Mouse (Mus musculus) G1E (cell line): ENCODE results near the gene 1700001P01Rik. TPM values are rescaled to one million over a fixed set of nuclear protein-coding genes. Genes with fewer than 3 reads are reported as not detected.

Experiments used
- ATAC-seq: 2 replicates; pipeline ENCODE4 v1.8.0; 2016; ENCODE audit warnings: mild to moderate bottlenecking; ENCODE audit not compliant: insufficient number of reproducible peaks, poor library complexity, low FRiP score, severe bottlenecking; ENCODE audit errors: extremely low read depth
- DNase-seq: peaks from one replicate; pipeline ENCODE4 v3.0.0; 2012; ENCODE audit warnings: low spot score
- H3K27me3 ChIP-seq: 2 replicates; pipeline ENCODE4 v1.6.1; 2012; ENCODE audit warnings: mild to moderate bottlenecking, low read length, inconsistent platforms; ENCODE audit not compliant: insufficient read depth
- H3K36me3 ChIP-seq: replicated peaks from 2 replicates; pipeline ENCODE3; 2012; ENCODE audit warnings: mild to moderate bottlenecking, inconsistent platforms
- H3K4me1 ChIP-seq: 2 replicates; pipeline ENCODE4 v1.6.1; 2012; ENCODE audit warnings: low read depth, low read length, inconsistent platforms, mixed read lengths; ENCODE audit not compliant: insufficient read depth
- H3K4me3 ChIP-seq: 2 replicates; pipeline ENCODE4 v1.5.1; 2012; ENCODE audit warnings: low read depth, mild to moderate bottlenecking, inconsistent platforms, low read length, moderate library complexity, mixed read lengths
- H3K9me3 ChIP-seq: replicated peaks from 2 replicates; pipeline ENCODE4 v1.6.1; 2012; ENCODE audit warnings: inconsistent platforms
- CTCF ChIP-seq: IDR thresholded peaks from 2 replicates; pipeline ENCODE4 v1.5.1; 2012; ENCODE audit warnings: low read depth, low read length, inconsistent platforms, mixed read lengths
- GATA1 ChIP-seq: IDR thresholded peaks from 2 replicates; pipeline ENCODE4 v1.6.1; 2012; ENCODE audit warnings: borderline replicate concordance, low read length, inconsistent platforms, mixed read lengths
- GATA2 ChIP-seq: IDR thresholded peaks from 2 replicates; pipeline ENCODE4 v1.6.1; 2012; ENCODE audit warnings: low read depth, low read length, inconsistent platforms, borderline replicate concordance
- POLR2AphosphoS5 ChIP-seq: IDR thresholded peaks from 2 replicates; pipeline ENCODE4 v1.6.1; 2012; ENCODE audit warnings: low read depth, low read length, inconsistent platforms; ENCODE audit not compliant: insufficient replicate concordance
- TAL1 ChIP-seq: conservative IDR thresholded peaks from 2 replicates; pipeline ENCODE4 v1.6.1; 2012; ENCODE audit warnings: low read depth, low read length, inconsistent platforms, mixed read lengths
- polyA plus RNA-seq: library from polyadenylated mRNA; stranded (reverse); fragments of >175 nt; gene quantifications from 2 replicates; pipeline ENCODE4 v1.2.3, GENCODE M21; 2012
- total RNA-seq, 2 experiments: library from RNA; stranded (forward) in 1 of 2; stranded (reverse) in 1 of 2; fragments of 200-1000 nt in 1 of 2; fragments of >200 nt in 1 of 2; fragmentation: Nextera tagmentation in 1 of 2; gene quantifications; 2 replicates each; pipeline ENCODE4 v1.2.3; 2014 to 2017

The 1700001P01Rik gene
- total and polyA plus RNA-seq, 3 experiments: 0.09 to 0.33 TPM; not detected in 1

DNA sequence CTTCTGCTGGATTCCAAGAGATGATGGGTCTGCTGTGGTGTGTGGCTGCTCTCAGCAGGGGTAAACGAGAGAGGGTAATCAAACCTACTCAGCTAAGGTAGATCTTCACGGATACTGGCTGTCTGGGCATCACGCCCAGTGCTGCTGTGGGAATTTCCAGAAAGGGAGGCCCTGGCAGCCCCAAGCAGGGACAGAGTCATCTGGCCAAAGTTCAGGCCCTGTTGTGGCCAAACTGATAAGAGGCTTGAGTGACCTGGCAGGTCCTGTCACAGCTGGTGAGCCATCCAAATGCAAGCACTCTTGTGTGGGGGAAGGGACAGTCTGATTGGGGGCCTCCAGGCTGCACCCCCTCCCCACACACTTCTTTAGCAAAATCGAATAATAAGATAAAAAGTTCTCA, 45.1 kb upstream of the 1700001P01Rik start:
- peaks cover 56% of the 10 kb centered on the region for H3K4me1 ChIP-seq
- no peak overlapping the region for H3K4me3 ChIP-seq
- TF ChIP-seq CTCF (no peak), TAL1 (no peak), POLR2AphosphoS5 (no peak), GATA2 (no peak), GATA1 (no peak)
- H3K27me3 ChIP-seq: no peaks in the 10 kb centered on the region
- no peak for DNase-seq
- H3K9me3 ChIP-seq: no peaks in the 10 kb centered on the region
- ATAC-seq: no peak
- peaks cover 86% of the 10 kb centered on the region for H3K36me3 ChIP-seq

DNA sequence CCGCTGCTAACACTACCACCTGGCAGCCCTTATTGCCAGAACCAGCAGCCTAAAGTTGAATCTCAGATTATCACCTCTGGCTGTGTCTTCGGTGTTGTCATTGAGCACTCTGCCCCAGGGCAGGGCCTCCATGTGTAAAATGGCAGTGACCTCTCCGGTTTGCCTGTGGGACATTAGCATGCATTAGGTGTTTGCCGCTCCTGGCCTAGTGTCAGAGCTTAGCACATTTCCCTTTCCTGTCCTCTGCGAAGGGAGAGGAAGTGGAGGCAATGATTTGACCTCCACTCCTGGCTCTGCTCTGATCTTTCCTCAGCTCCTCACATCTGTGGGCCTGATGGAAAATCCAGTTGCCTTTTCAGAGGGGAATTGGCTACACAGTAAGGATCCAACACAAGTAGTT, 44.2 kb upstream of the 1700001P01Rik start:
- Histone ChIP-seq H3K27me3 (no peaks in the 10 kb centered on the region), H3K4me3 (no peak overlapping the region), H3K4me1 (peaks cover 47% of the 10 kb centered on the region), H3K9me3 (no peaks in the 10 kb centered on the region), H3K36me3 (peaks cover 86% of the 10 kb centered on the region)
- no peak for TF ChIP-seq GATA1
- no peak for TF ChIP-seq TAL1
- DNase-seq (no peak), ATAC-seq (no peak)

GRCm38 (mm10) chr11:97819102-97819501, 43.4 kb upstream of the 1700001P01Rik start:
- no peak for DNase-seq
- peaks cover 44% of the 10 kb centered on the region for H3K4me1 ChIP-seq

GRCm38 (mm10) chr11:97818571-97818970, 42.9 kb upstream of the 1700001P01Rik start:
- Histone ChIP-seq H3K27me3 (no peaks in the 10 kb centered on the region), H3K4me3 (no peak overlapping the region), H3K4me1 (peaks cover 44% of the 10 kb centered on the region), H3K9me3 (no peaks in the 10 kb centered on the region), H3K36me3 (peaks cover 87% of the 10 kb centered on the region)
- TF ChIP-seq CTCF: no peak
- TF ChIP-seq GATA2: no peak
- TF ChIP-seq POLR2AphosphoS5: no peak
- no peak for TF ChIP-seq GATA1
- TF ChIP-seq TAL1: no peak
- ATAC-seq (no peak), DNase-seq (no peak)

More at GRCm38 (mm10) chr11:97819102-97819501, 43.4 kb upstream of the 1700001P01Rik start:
- TF ChIP-seq GATA1 (no peak), CTCF (no peak), TAL1 (no peak), POLR2AphosphoS5 (no peak), GATA2 (no peak)
- Histone ChIP-seq H3K4me3 (no peak overlapping the region), H3K9me3 (no peaks in the 10 kb centered on the region), H3K27me3 (no peaks in the 10 kb centered on the region), H3K36me3 (peaks cover 86% of the 10 kb centered on the region)
- no peak for ATAC-seq

- DNase-seq: no peak
- ATAC-seq: no peak
- peaks cover 89% of the 10 kb centered on the region for H3K36me3 ChIP-seq
- TF ChIP-seq POLR2AphosphoS5 (no peak), CTCF (no peak), GATA2 (no peak)
- peaks cover 47% of the 10 kb centered on the region for H3K4me1 ChIP-seq
- H3K4me3 ChIP-seq: no peak overlapping the region
- H3K27me3 ChIP-seq: no peaks in the 10 kb centered on the region
- H3K9me3 ChIP-seq: no peaks in the 10 kb centered on the region
Measured at GRCm38 (mm10) chr11:97818003-97818402, 42.3 kb upstream of the 1700001P01Rik start.

- H3K4me3 ChIP-seq: no peak overlapping the region
- ATAC-seq: no peak
- H3K9me3 ChIP-seq: no peaks in the 10 kb centered on the region
- H3K36me3 ChIP-seq: peaks cover 89% of the 10 kb centered on the region
- peak; percentile 47 for DNase-seq
- no peak for TF ChIP-seq GATA2
- no peak for TF ChIP-seq POLR2AphosphoS5
- TF ChIP-seq CTCF: no peak
- no peak for TF ChIP-seq TAL1
- no peak for TF ChIP-seq GATA1
- H3K27me3 ChIP-seq: no peaks in the 10 kb centered on the region
- peaks cover 52% of the 10 kb centered on the region for H3K4me1 ChIP-seq
Measured at GRCm38 (mm10) chr11:97817379-97817778, 41.7 kb upstream of the 1700001P01Rik start.

- Histone ChIP-seq H3K4me3 (no peak overlapping the region), H3K4me1 (peaks cover 52% of the 10 kb centered on the region)
- no peak for ATAC-seq
Measured at GRCm38 (mm10) chr11:97816916-97817315, 41.2 kb upstream of the 1700001P01Rik start.

More at GRCm38 (mm10) chr11:97816916-97817315, 41.2 kb upstream of the 1700001P01Rik start:
- Histone ChIP-seq H3K36me3 (peaks cover 93% of the 10 kb centered on the region), H3K27me3 (no peaks in the 10 kb centered on the region), H3K9me3 (no peaks in the 10 kb centered on the region)
- no peak for DNase-seq
- no peak for TF ChIP-seq GATA2
